Mouse (Mus musculus): ENCODE results near the gene Zfp735.

Zfp735 gene

GRCm38 (mm10) chr11:73688478-73688877 is at the start of gene Zfp735:
TSS of gene Zfp735 (plus strand) at chr11:73688778.
- no peak for DNase-seq

- DNase-seq, result no peak
Measured at GRCm38 (mm10) chr11:73759115-73759514, 70.5 kb downstream of the Zfp735 start.

All from right cerebral cortex, adult 18-20 months (tissue).